Mouse (Mus musculus): Measurements from ENCODE around the gene Zbp1.

DNA sequence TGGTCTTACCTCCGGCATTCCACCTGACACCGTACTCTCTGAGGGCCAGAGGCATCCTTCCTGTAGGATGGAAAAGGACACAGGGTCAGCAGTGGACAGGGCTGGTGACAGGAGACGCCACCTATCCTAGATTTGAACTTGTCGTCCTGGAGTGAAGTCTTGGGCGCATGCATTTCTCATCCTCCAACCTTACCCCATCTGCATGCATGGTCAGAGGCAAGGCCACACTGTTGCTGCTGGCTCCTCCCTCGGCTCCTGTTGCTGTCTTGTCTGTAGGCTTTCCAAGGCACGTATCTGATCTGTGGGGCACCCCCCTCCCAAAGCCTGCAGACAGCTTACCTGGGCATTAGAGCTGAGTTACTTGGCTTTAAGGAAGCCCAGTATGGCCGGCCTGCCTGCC lies 9.8 kb upstream of the Zbp1 start:
- no peak for TF ChIP-seq CTCF (IDR thresholded peaks at IDR 0.05; ENCODE audit: borderline replicate concordance, control insufficient read depth, extremely low read depth, insufficient read depth, low read length, poor library complexity)
- TF ChIP-seq POLR2A (IDR thresholded peaks at IDR 0.05; ENCODE audit: control insufficient read depth, extremely low read depth, insufficient read depth, low read length, poor library complexity), result no peak
